Mouse (Mus musculus) erythroblast, embryonic 14.5 days (primary cell): ENCODE data around the gene Sgk2.

ENCODE experiments used
- GATA1 ChIP-seq: IDR thresholded peaks from 2 replicates; pipeline ENCODE4 v1.6.1; 2012; ENCODE audit warnings: low read length, inconsistent platforms, mixed read lengths
- TAL1 ChIP-seq: IDR thresholded peaks from 3 replicates; pipeline ENCODE4 v1.6.1; 2012; ENCODE audit warnings: low read length, inconsistent platforms, mixed read lengths

DNA sequence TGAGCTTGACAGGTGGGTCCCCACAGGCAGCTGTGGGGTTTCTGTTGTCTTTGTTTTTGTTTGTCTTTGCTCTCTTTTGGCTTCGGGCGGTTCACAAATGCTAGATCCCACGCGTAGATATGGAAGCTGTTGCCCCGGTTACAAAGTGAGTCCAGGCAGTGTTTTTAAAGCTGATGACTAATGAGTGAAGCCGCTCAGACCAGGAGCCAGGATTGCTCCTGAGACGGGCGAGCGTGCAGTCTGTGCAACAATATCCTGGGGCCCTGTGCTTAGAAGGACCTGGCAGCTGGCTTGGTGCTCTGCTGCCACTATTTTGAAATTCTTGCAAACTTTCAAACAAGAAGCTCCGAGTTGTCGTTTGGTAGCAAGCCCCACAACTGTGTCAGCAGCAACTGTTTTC, 13.5 kb upstream of the Sgk2 start:
- no peak for TF ChIP-seq GATA1
- TF ChIP-seq TAL1, result no peak
